Mouse (Mus musculus) liver, embryonic 14.5 days (tissue): ENCODE measurements around the gene Lypla2. TPM values are rescaled to one million over a fixed set of nuclear protein-coding genes. Genes with fewer than 3 reads are reported as not detected.

Experiments
- ATAC-seq: fragments of 200-750 bp; cut with Nextera tagmentation; 2 replicates; pipeline ENCODE4 v1.8.0; 2017; ENCODE audit warnings: moderate number of reproducible peaks, mild to moderate bottlenecking, moderate library complexity; ENCODE audit not compliant: insufficient read depth
- DNase-seq, 3 experiments: peaks; one replicate each; pipeline ENCODE4 v3.0.0-alpha.2; 2012 to 2013; ENCODE audit warnings: low read depth in 3 of 3, low spot score in 3 of 3
- H3K27ac ChIP-seq: fragments of 300-500 bp; sonication (generic); 2 replicates; pipeline ENCODE4 v1.5.1; 2014; ENCODE audit warnings: moderate library complexity, mild to moderate bottlenecking, control low read depth, inconsistent platforms
- H3K27me3 ChIP-seq: fragments of 300-500 bp; sonication (generic); 2 replicates; pipeline ENCODE4 v1.6.1; 2014; ENCODE audit warnings: mild to moderate bottlenecking, low read length, moderate library complexity; ENCODE audit not compliant: control insufficient read depth, insufficient read depth
- H3K36me3 ChIP-seq: fragments of 300-500 bp; sonication (generic); replicated peaks from 2 replicates; pipeline ENCODE4 v1.6.1; 2014; ENCODE audit warnings: low read depth; ENCODE audit not compliant: control insufficient read depth, insufficient read depth
- H3K4me1 ChIP-seq, 2 experiments: fragments of 200-500 bp in 1 of 2; fragments of 300-500 bp in 1 of 2; sonication (generic) in 1 of 2; replicated peaks; 2 replicates each; pipeline ENCODE4 v1.6.1; 2012 to 2014; ENCODE audit warnings: antibody characterized with exemption in 1 of 2, inconsistent platforms in 1 of 2, low read length in 1 of 2; ENCODE audit not compliant: control insufficient read depth in 2 of 2, insufficient read depth in 2 of 2
- H3K4me2 ChIP-seq: fragments of 300-500 bp; sonication (generic); 2 replicates; pipeline ENCODE4 v1.6.1; 2014; ENCODE audit warnings: low read depth, mild to moderate bottlenecking, control low read depth, moderate library complexity
- H3K4me3 ChIP-seq, 2 experiments: fragments of 200-500 bp in 1 of 2; fragments of 300-500 bp in 1 of 2; sonication (generic) in 1 of 2; 2 replicates each; pipeline ENCODE4 v1.5.1; 2012 to 2014; ENCODE audit warnings: low read depth in 2 of 2, low read length in 2 of 2, mild to moderate bottlenecking in 2 of 2, control low read depth in 1 of 2, inconsistent platforms in 1 of 2, moderate library complexity in 1 of 2; ENCODE audit not compliant: insufficient read depth in 1 of 2
- H3K9ac ChIP-seq: fragments of 300-500 bp; sonication (generic); replicated peaks from 2 replicates; pipeline ENCODE4 v1.6.1; 2014; ENCODE audit warnings: mild to moderate bottlenecking, control low read depth, moderate library complexity
- H3K9me3 ChIP-seq: fragments of 300-500 bp; sonication (generic); 2 replicates; pipeline ENCODE4 v1.6.1; 2016; ENCODE audit warnings: low read length, mixed read lengths; ENCODE audit not compliant: control insufficient read depth
- CTCF ChIP-seq: IDR thresholded peaks from 2 replicates; pipeline ENCODE4 v1.5.1; 2016; ENCODE audit warnings: antibody characterized with exemption, low read depth, control low read depth
- EP300 ChIP-seq: IDR thresholded peaks from 2 replicates; pipeline ENCODE4 v1.6.1; 2016; ENCODE audit warnings: antibody characterized with exemption, low read depth
- WGBS: fragments of 180-500 bp; shearing (Covaris S2); extraction: QIAGEN DNeasy Blood & Tissue Kit; methylation state at CpG from one replicate; pipeline ENCODE4 v1.1.7; 2014; ENCODE audit not compliant: insufficient replicate concordance; 5-methylcytosine and 5-hydroxymethylcytosine counted together
- polyA plus RNA-seq, 2 experiments: library from polyadenylated mRNA; depleted of rRNA in 1 of 2; stranded (reverse) in 1 of 2; unstranded in 1 of 2; fragments of >200 nt; fragmentation: Nextera tagmentation in 1 of 2; extraction: Ambion mirVana in 1 of 2; gene quantifications; 2 replicates each; pipeline versions ENCODE4 v1.2.1 to v1.2.3; 2012 to 2014

Gene Lypla2
- polyA plus RNA-seq, 2 experiments = 26.5 to 30.6 TPM

DNA sequence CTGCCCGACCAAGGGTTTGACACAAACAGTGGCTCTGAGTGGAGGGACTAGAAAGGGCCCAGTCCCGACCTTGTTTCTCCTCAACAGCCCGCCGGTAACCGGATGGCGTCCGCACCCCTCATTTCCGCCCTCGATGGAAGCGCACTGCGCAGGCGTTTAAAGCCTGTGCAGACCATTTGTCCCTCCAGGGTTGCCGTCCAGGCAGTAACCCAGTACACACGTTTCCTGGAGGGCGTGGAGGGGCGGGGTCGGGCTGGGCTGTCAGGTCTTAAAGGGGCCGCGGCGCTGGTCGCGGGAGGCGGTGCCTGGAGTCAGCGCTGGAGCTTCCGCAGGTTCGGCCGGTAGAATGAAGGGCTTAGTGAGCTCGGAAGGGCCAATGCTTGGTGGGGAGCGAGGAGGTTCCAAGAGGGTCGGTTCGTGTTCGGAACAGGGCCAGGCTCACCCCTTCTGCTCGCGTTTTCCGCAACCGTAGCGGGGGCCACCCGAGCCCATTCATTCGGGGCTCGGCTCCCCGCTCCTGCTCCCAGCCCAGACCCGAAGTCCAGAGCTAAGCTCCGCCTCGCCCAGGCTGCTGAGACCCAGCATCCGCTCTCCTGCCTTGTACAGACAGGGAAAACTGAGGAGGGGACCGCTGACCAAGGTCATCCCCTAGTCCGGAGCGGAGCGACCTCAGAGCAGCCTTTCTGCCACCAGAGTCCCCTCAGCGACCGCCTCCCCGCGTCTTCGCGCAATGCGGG is 8.8 kb downstream of the Lypla2 start, which contains the start of gene Gale:
Gene Gale (plus strand): TSS at position 271 of the 737 bp plus-strand sequence.
- Histone ChIP-seq H3K4me1 (peaks cover 4 to 10% of the 10 kb centered on the region in 2 experiments), H3K9me3 (no peaks in the 10 kb centered on the region), H3K9ac (peak within 1 kb of the TSS; percentile 88), H3K27ac (peak within 1 kb of the TSS; percentile 78), H3K4me2 (peak within 1 kb of the TSS; percentile 99), H3K27me3 (no peaks in the 10 kb centered on the region), H3K36me3 (peaks cover 5% of the 10 kb centered on the region; the same call in 1 of the 2 replicates), H3K4me3 (peak within 1 kb of the TSS; percentile 80 to 90)
- DNase-seq (peak; percentile 96 to 97 (median 97)), ATAC-seq (peak; percentile 93)
- TF ChIP-seq CTCF (no peak), EP300 (no peak; the same call in 1 of the 2 replicates)
- under 1% methylated on average over 49 of the region's 56 CpGs for WGBS

DNA sequence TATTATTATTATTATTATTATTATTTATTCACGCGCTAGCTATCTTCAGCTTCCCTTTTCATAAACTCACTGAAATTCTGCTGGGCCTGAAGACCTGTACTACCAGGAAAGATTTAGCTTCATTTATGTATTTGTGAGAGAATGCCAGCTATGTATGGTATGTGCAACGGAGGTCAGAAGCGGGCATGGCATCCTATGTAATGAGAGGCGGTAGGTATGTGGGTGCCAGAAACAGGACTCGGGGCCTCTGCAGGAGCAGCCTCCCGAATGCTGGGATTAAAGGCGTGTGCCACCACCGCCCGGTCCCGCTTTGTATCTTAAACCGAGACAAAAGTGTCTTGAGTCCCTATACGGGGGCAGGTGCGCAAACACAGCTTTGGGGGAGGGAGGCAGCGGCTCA is 9.5 kb downstream of the Lypla2 start:
- Histone ChIP-seq H3K4me2 (peak overlapping the region; percentile 99), H3K4me1 (peaks cover 4 to 10% of the 10 kb centered on the region in 2 experiments), H3K36me3 (peaks cover 5% of the 10 kb centered on the region; the same call in 1 of the 2 replicates), H3K9ac (peak overlapping the region; percentile 86), H3K4me3 (peak overlapping the region; percentile 80 to 90), H3K27me3 (no peaks in the 10 kb centered on the region), H3K9me3 (no peaks in the 10 kb centered on the region), H3K27ac (peak overlapping the region; percentile 78)
- no peak for TF ChIP-seq EP300
- TF ChIP-seq CTCF = no peak
- WGBS = 7% methylated on average over 15 of the region's 15 CpGs
- ATAC-seq (peak; percentile 16; the same call in 1 of the 2 replicates), DNase-seq (no peak)

DNA sequence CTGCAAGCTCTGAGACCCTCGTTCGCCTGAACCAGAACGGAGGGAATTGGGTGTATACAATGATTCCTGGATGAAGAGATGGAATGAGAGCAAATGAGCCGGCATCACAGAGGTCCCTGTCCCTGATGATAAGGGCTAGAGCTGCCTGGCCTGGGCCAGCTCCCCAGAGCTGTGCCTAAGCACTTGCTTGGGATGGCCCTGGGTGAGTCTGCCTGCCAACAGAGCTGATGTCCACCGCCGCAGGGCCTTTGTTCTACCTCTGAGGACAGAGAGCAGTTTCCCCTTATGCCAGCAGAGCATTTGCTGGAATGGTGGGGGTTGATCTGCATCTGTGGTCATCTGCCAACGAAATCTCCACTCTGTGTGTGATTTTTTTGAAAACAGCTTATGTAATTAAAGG is 10.2 kb downstream of the Lypla2 start:
- peaks cover 4 to 10% of the 10 kb centered on the region in 2 experiments for H3K4me1 ChIP-seq
- WGBS = 72% methylated on average over 7 of the region's 7 CpGs
- H3K27ac ChIP-seq = no peak overlapping the region
- peak overlapping the region; percentile 99 for H3K4me2 ChIP-seq
- H3K36me3 ChIP-seq = peaks cover under 1% of the 10 kb centered on the region; the same call in 1 of the 2 replicates
- DNase-seq = no peak
- no peak for ATAC-seq
- no peak overlapping the region for H3K4me3 ChIP-seq
- no peak overlapping the region; the same call in 1 of the 2 replicates for H3K9ac ChIP-seq
- no peaks in the 10 kb centered on the region for H3K9me3 ChIP-seq
- H3K27me3 ChIP-seq = no peaks in the 10 kb centered on the region
- TF ChIP-seq EP300 (no peak), CTCF (no peak)

DNA sequence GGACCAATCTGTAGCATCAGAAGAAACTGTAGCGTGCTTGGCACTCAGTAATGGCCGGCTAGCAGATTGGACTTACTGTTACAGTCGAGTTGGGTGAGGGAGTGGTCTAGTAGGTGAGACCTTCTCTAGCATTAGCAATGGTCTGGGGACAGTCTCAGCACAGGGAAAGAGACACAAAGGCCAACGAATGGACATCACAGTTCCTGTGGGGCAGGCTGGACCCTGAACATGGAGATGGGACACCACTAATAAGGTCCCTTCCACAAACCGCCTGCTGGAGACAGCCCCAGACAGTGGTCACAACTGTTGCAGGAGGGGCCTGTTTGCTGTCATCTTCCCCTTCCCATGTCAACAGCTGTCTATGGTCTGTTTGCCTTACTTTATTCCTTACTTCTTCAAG is 10.7 kb downstream of the Lypla2 start:
- no peak overlapping the region for H3K4me2 ChIP-seq
- no peak overlapping the region for H3K9ac ChIP-seq
- 79% methylated on average over 5 of the region's 5 CpGs for WGBS
- peaks cover 4 to 10% of the 10 kb centered on the region in 2 experiments for H3K4me1 ChIP-seq
- H3K27ac ChIP-seq = no peak overlapping the region
- no peaks in the 10 kb centered on the region; the same call in 1 of the 2 replicates for H3K36me3 ChIP-seq
- no peak for ATAC-seq
- no peak for TF ChIP-seq CTCF
- no peak for TF ChIP-seq EP300
- DNase-seq = no peak
- H3K4me3 ChIP-seq = no peak overlapping the region
- H3K9me3 ChIP-seq = no peaks in the 10 kb centered on the region
- H3K27me3 ChIP-seq = no peaks in the 10 kb centered on the region

DNA sequence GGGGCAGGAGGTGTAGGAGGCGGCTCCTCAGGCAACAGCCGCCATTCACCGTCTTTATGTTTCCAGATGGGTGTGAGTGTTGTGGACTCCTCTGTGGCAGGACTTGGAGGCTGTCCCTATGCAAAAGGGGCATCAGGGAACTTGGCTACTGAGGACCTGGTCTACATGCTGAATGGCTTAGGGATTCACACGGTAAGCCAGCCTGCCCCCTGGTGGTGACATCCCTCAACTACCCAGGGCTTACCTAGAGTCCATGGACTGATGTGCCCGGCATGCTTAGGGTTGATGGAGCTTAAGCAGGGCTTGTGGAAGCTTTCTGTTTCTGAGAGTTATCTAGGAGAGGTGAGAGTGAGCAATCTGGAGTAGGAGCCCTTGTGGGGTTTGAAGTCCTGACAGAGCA is 11.7 kb downstream of the Lypla2 start:
- Histone ChIP-seq H3K27me3 (no peaks in the 10 kb centered on the region), H3K9me3 (no peaks in the 10 kb centered on the region), H3K9ac (no peak overlapping the region), H3K4me1 (peaks cover 4 to 10% of the 10 kb centered on the region in 2 experiments), H3K36me3 (peaks cover 2% of the 10 kb centered on the region), H3K27ac (no peak overlapping the region), H3K4me2 (no peak overlapping the region), H3K4me3 (no peak overlapping the region)
- DNase-seq (peak; percentile 69 to 75 (median 71)), ATAC-seq (no peak)
- 31% methylated on average over 5 of the region's 5 CpGs for WGBS
- no peak for TF ChIP-seq EP300
- peak; percentile 99 for TF ChIP-seq CTCF
